Comparison of ENCODE assay signal across 8 mouse cellular contexts in genomic region chr5:97935140-97936129, GRCm38 (mm10).
DNase-seq lines count a peak whose midpoint lies in the region; TF ChIP-seq lines count a peak whose summit lies in the region.

No protein-coding gene starts in this region.

- no peak for TF ChIP-seq POLR2A in spleen, adult 2 months (IDR thresholded peaks at IDR 0.05; ENCODE audit: low read depth, low read length)

- no peaks in the 10 kb centered on the region for H3K4me1 ChIP-seq in spleen, adult 2 months (ENCODE audit: control insufficient read depth, insufficient read depth, insufficient read length)

- 52% methylated on average over 56 of the region's 56 CpGs for WGBS in spleen, adult 2 months

- peak in 1 of 2 experiments; percentile 23 for DNase-seq in spleen, adult 2 months (ENCODE audit: low read depth in 1 of 2, low spot score in 2 of 2)
- DNase-seq in spleen, adult 12 weeks (ENCODE audit: low spot score), result no peak
- peak; percentile 16 for DNase-seq in embryo, embryonic 11.5 days (ENCODE audit: low read depth, low spot score)
- DNase-seq in heart, postnatal 4 days, result peak; percentile 23
- DNase-seq in layer of hippocampus, postnatal 36 days, result peak; percentile 44 to 47
- DNase-seq in lung, postnatal 14 days, result peak; percentile 26
- peak; percentile 36 to 59 for DNase-seq in right cerebral cortex, postnatal 10 days (ENCODE audit: low spot score in 2 of 2)
- no peak for DNase-seq in c-Kit-positive CD71-positive TER-119-positive erythroid progenitor cells, embryonic 14.5 days (ENCODE audit: low spot score)

- H3K36me3 ChIP-seq in spleen, adult 2 months (ENCODE audit: control insufficient read depth, insufficient read depth, low read length), result peaks cover 5% of the 10 kb centered on the region; the same call in 1 of the 2 replicates

- H3K27me3 ChIP-seq in spleen, adult 2 months (ENCODE audit: control insufficient read depth, insufficient read depth, low read length), result no peaks in the 10 kb centered on the region; the same call in 1 of the 2 replicates

- peak overlapping the region; percentile 37 for H3K4me3 ChIP-seq in spleen, adult 2 months (ENCODE audit: extremely low read depth, insufficient read depth, insufficient read length)

- peak; percentile 26; the same call in 1 of the 2 replicates for TF ChIP-seq CTCF in spleen, adult 2 months (IDR thresholded peaks at IDR 0.05; ENCODE audit: extremely low read depth, insufficient read depth, insufficient read length, insufficient replicate concordance)

- H3K27ac ChIP-seq in spleen, adult 2 months (ENCODE audit: insufficient read depth, low read length), result no peak overlapping the region

Comparison
In these comparisons a context has a peak if more than half of its experiments do, and no peak if none do; other contexts are left out.
1. DNase-seq: peak in embryo, embryonic 11.5 days (single experiment), heart, postnatal 4 days (single experiment), layer of hippocampus, postnatal 36 days (2 of 2), lung, postnatal 14 days (single experiment) and right cerebral cortex, postnatal 10 days (2 of 2); none in spleen, adult 12 weeks (single experiment) and c-Kit-positive CD71-positive TER-119-positive erythroid progenitor cells, embryonic 14.5 days (single experiment).